Mouse (Mus musculus) adipocyte (in vitro differentiated cells): ENCODE results near the gene Imp4.
A peak's percentile ranks its signal among the peaks of the same experiment; 100 is the strongest.
"Not testable (repeated sequence)": the region's sequence is repeated elsewhere in the genome, so short reads cannot be mapped to it uniquely, and the experiment has no call there.

Experiments used
- DNase-seq: peaks from one replicate; pipeline ENCODE4 v3.0.0-alpha.2; 2016; ENCODE audit warnings: low spot score

Imp4 gene

GRCm38 (mm10) chr1:34439215-34439960 lies at the start of gene Imp4, which contains the start of gene Ccdc115:
Gene Imp4, plus strand, starts transcription at chr1:34439851.
Gene Ccdc115, minus strand, starts transcription at chr1:34439672.
- DNase-seq = peak; percentile 99

- DNase-seq = no peak
Measured at GRCm38 (mm10) chr1:34396321-34396720, 43.3 kb upstream of the Imp4 start.

- DNase-seq = peak; percentile 66
Measured at GRCm38 (mm10) chr1:34399182-34399953, 40.3 kb upstream of the Imp4 start.

- DNase-seq = no peak
Measured at GRCm38 (mm10) chr1:34428466-34428865, 11.2 kb upstream of the Imp4 start.

- no peak for DNase-seq
Measured at GRCm38 (mm10) chr1:34429281-34429680, 10.4 kb upstream of the Imp4 start.

GRCm38 (mm10) chr1:34430981-34431380 lies 8.7 kb upstream of the Imp4 start:
- DNase-seq = no peak

GRCm38 (mm10) chr1:34431431-34431830 lies 8.2 kb upstream of the Imp4 start:
- no peak for DNase-seq

- DNase-seq = no peak
Measured at GRCm38 (mm10) chr1:34432411-34432775, 7.3 kb upstream of the Imp4 start.

GRCm38 (mm10) chr1:34432776-34433481 lies 6.7 kb upstream of the Imp4 start:
- peak; percentile 44 for DNase-seq

- no peak for DNase-seq
Measured at GRCm38 (mm10) chr1:34433891-34434521, 5.6 kb upstream of the Imp4 start.

- peak; percentile 73 for DNase-seq
Measured at GRCm38 (mm10) chr1:34434660-34435160, 4.9 kb upstream of the Imp4 start.

- DNase-seq = no peak
Measured at GRCm38 (mm10) chr1:34435371-34436120, 4.1 kb upstream of the Imp4 start.

- no peak for DNase-seq
Measured at GRCm38 (mm10) chr1:34436374-34436773, 3.3 kb upstream of the Imp4 start.

- DNase-seq = not testable (repeated sequence)
Measured at GRCm38 (mm10) chr1:34437366-34437765, 2.3 kb upstream of the Imp4 start.

GRCm38 (mm10) chr1:34438381-34439051 lies 1.1 kb upstream of the Imp4 start:
- DNase-seq = no peak

GRCm38 (mm10) chr1:34439961-34440630 lies 445 bp downstream of the Imp4 start:
- no peak for DNase-seq

- DNase-seq = no peak
Measured at GRCm38 (mm10) chr1:34443124-34443523, 3.5 kb downstream of the Imp4 start.

GRCm38 (mm10) chr1:34458431-34458830 lies 18.8 kb downstream of the Imp4 start:
- no peak for DNase-seq

- no peak for DNase-seq
Measured at GRCm38 (mm10) chr1:34459284-34460060, 19.8 kb downstream of the Imp4 start, which contains the start of gene Ptpn18. Gene Ptpn18, plus strand, starts transcription at chr1:34459762.
